Mouse (Mus musculus) telencephalon, adult 2 months (tissue): ENCODE data around the gene Ache.

Source experiments
- DNase-seq: peaks from one replicate; pipeline ENCODE4 v3.0.0-alpha.2; 2011; ENCODE audit warnings: low read depth, low spot score

The Ache gene

GRCm38 (mm10) chr5:137295296-137295695 lies 8.0 kb downstream of the Ache start:
- no peak for DNase-seq

DNA sequence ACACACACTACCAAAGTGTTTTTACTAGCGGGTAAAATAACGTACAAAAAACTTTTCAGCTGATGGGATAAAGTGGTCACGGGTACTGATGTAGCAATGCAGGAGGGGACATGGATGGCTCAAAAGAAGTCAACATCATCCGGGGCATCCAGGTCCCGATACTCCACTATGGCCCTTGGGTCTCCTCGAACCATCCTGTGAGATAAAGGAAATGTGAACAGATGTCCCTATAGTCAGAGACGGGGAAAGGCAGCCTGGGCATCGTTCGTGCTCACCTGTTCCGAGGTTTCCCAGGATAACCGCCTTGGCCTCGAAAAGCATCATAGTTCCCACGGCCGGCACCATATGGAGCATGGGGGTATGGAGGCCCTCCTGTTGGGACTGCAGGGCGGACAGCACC lies 8.4 kb downstream of the Ache start:
- DNase-seq = no peak

- no peak for DNase-seq
These were observed 9.8 kb downstream of the Ache start for GRCm38 (mm10) chr5:137297126-137297525.

DNA sequence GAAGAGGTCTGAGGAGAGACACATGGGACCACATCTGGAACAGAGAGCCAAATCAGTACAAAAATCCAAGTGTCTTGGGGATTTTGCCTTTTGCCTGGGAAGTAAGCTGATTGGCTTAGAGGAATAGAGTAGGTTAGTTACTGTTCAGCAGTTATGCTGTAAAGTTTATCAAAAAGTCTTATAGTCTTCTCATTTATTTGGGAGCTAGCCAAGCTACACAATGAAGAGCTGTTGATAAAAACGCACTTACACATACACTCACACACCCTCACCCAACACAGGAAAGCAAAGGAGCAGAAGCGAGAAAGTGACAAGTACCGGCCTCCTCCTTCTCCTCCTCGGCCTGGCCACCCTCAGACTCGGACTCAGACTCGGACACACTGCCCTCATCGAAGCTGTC lies 11.9 kb downstream of the Ache start:
- no peak for DNase-seq

DNA sequence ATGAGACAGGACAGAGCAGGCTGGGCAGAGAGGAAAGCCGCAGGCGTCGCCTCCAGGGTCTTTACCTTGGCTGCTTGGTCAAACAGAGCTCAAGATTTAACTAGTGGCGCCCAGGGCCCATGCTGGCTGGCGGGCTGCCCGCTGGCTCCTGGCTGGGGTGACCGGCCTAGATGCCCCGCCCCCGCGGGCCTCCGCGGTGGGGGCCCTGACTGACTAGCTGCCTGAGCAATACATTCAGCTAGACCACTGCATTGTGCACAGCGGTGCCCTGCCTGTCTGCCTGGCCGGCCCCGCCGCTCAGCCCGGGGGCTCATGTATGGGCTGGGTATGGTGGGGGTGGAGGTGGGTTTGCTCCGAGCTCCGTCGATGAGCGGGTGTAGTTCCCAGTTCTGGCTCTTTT lies 13.9 kb downstream of the Ache start:
- no peak for DNase-seq

- DNase-seq = no peak
These were observed 16.3 kb downstream of the Ache start for GRCm38 (mm10) chr5:137303609-137304008.

DNA sequence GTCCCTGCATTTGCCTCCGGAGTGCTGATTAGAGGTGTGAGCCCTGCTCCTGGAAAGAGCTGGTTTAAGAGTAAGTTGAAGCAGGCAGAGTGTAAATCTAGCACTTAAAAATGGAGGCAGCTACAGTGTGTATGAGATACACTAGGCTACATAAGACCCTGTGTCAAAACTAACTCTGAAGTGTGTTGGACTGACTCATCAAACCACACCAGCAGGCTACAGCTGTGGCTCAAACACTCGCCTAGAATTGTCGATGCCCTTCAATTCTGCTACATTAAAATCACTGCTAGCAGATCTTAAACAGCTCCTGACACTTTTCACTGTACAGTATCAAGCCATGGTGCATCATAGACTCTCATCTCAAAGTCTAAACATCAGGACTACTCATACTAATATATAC lies 16.8 kb downstream of the Ache start:
- DNase-seq = no peak

- no peak for DNase-seq
These were observed 17.5 kb downstream of the Ache start for GRCm38 (mm10) chr5:137304816-137305215.

GRCm38 (mm10) chr5:137305822-137306221 lies 18.5 kb downstream of the Ache start:
- DNase-seq = peak; percentile 65

DNA sequence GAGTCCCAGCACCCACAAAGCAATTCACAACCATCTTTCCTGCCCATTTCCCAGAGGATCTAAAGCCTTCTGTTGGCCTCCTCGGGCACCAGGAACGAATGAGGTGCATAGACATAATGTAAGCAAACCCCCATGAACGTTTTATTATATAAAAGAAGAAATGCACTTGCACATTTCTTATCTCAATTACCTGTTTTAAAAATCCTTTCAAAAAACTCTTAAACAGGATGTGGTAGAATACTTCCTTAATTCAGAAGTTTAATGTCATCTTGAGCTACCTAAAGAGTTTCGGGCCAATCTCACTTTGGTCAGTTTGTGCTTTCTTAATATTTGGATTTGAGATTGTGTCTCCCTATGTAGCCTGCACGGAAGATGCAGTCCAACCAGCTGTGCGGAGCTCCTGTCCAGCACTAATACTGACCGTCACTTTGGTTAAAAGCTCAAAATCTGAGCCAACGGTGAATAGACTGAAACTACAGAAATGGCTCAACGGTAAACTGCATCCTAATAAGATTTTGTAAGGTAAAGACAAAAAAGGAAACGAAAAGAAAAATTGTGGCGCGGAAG lies 19.2 kb downstream of the Ache start:
- DNase-seq = no peak

- DNase-seq = peak; percentile 98
These were observed 20.0 kb downstream of the Ache start, which contains the start of gene Srrt for GRCm38 (mm10) chr5:137307071-137307912. Gene Srrt (minus strand): TSS chr5:137307674.

DNA sequence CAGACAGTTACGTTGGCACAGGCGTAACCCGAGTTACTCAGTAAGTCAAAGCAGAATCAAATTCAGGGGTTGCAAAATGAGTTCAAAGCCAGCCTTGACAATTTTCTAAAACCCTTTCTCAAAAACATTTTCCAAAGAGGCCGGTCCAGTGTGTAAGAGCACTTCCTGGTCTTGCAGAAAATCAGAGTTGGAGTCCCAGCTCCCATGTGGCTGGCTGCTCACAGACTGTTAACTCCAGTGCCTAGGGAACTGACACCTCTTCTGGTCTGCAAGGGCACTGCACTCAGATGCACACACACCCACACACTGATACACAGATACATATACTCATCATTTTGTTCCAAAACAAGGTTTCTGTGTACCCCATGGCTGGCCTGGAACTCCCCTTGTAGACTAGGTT lies 21.0 kb downstream of the Ache start:
- DNase-seq = no peak

- no peak for DNase-seq
These were observed 26.3 kb downstream of the Ache start for GRCm38 (mm10) chr5:137313466-137314192.

DNA sequence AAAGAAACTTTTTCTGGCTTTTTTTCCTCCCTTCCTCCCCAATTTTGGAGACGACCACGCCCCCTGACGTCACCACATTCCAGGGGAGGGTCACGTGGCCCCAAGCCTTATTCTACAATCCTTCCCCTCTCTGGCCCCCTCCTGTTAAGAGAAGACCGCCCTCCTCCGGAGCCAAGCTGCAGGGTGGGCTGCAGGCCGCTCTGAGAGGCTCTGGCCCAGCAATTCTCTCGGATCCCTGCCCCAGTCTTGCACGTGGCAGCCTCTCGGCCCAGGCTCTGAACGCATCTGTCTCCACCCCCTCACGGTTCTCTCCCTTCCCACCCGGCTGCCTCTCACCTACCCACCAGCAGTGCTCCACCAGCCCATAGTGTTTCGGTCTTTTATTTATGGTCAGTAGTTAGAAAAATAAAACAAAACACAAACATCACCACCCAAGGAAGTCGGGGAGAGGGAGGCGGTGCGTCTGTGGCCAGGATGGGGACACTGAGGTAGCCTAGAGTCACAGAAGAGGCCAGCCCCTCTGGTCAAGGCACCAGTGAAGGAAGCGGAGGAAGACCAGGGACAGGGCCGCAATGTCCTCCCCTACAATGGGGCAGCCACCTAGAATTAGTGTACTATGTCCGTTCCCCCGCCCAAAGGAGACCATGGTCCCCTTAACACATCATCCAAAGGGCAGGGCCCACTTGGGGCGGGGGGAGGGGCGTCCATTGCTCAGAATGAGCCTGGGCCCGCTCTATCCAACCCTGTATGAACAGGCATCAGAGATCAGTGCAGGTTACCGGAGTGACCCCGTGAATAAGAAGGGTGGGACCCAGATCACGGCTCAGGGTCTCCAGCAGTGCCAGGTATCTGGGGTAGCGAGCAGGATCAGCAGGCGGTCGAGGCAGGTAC lies 27.1 kb downstream of the Ache start, which contains the start of gene Trip6:
Gene Trip6 (minus strand): TSS at position 212 of the 891 bp plus-strand sequence.
- DNase-seq = no peak

DNA sequence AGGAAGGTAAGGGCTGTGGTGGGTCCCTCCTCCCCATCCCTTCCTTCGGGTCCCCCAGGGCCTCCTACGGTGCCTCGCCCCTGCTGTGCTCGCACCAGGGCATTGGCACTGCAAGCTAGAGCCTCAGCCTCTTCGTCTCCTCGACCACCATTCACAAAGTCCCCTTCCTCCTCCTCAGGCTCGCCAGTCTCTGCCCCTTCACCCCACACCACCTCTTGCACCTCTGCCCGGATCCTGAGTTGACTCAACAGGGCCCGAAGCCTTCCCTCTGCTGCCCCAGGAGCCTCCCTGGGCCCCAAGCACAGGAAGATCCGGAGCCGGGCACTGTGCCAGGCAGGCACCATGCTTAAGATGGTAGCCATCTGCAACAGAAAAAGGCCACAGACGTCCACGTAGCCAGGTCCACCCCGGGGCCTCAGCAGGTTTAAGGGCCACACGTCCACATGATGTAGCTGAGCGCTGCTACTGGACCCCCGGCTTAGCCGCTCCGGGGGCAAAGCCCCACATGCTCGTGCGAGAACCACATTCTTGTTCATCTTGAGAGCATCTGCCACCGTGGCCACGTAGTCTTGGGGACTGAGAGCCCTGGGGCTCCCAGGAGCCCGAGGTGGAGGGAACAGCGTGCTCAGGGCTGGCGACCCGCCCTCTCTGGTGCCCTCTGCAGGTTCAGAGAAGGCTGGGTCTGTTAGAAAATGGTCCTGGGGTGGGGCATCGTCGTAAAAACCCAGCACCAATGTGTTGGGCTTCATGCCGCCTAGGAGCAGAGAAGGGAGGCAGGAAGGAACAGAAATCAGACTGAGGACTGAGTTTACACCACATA lies 28.0 kb downstream of the Ache start:
- no peak for DNase-seq

- DNase-seq = no peak
These were observed 30.0 kb downstream of the Ache start for GRCm38 (mm10) chr5:137317361-137317760.

- DNase-seq = no peak
These were observed 31.3 kb downstream of the Ache start for GRCm38 (mm10) chr5:137318570-137318969.

GRCm38 (mm10) chr5:137320996-137321395 lies 33.7 kb downstream of the Ache start:
- DNase-seq = no peak

GRCm38 (mm10) chr5:137330910-137331309 lies 43.6 kb downstream of the Ache start:
- DNase-seq = no peak

GRCm38 (mm10) chr5:137332857-137333511 lies 45.7 kb downstream of the Ache start:
- no peak for DNase-seq
